Mouse (Mus musculus) MEL (cell line): ENCODE data around the gene Liph. TPM values are rescaled to one million over a fixed set of nuclear protein-coding genes. Genes with fewer than 3 reads are reported as not detected.
"Not testable (repeated sequence)": the region's sequence is repeated elsewhere in the genome, so short reads cannot be mapped to it uniquely, and the experiment has no call there.

Experiments
- DNase-seq: peaks from one replicate; pipeline ENCODE4 v3.0.0; 2011; ENCODE audit warnings: low read depth, low spot score
- H3K27ac ChIP-seq: 2 replicates; pipeline ENCODE4 v1.5.1; 2012; ENCODE audit warnings: low read depth, mild to moderate bottlenecking, control low read depth, low read length, moderate library complexity; ENCODE audit not compliant: control insufficient read depth
- H3K27me3 ChIP-seq, 2 experiments: fragments of 150-350 bp in 1 of 2; sonication (generic) in 1 of 2; 2 replicates each; pipeline ENCODE4 v1.6.1; 2012; ENCODE audit warnings: low read length in 2 of 2, mild to moderate bottlenecking in 2 of 2, improper control_type of control experiment in 1 of 2, moderate library complexity in 1 of 2; ENCODE audit not compliant: insufficient read depth in 2 of 2, control insufficient read depth in 1 of 2
- H3K36me3 ChIP-seq, 2 experiments: 2 replicates each; pipeline ENCODE4 v1.6.1; 2012 to 2014; ENCODE audit warnings: low read length in 2 of 2, improper control_type of control experiment in 1 of 2, inconsistent platforms in 1 of 2, mild to moderate bottlenecking in 1 of 2; ENCODE audit not compliant: insufficient read depth in 2 of 2, control insufficient read depth in 1 of 2
- H3K4me1 ChIP-seq, 2 experiments: fragments of 150-350 bp in 1 of 2; sonication (generic) in 1 of 2; 2 replicates each; pipeline ENCODE4 v1.6.1; 2012; ENCODE audit warnings: low read length in 2 of 2, improper control_type of control experiment in 1 of 2, mild to moderate bottlenecking in 1 of 2; ENCODE audit not compliant: insufficient read depth in 2 of 2, control insufficient read depth in 1 of 2
- H3K4me3 ChIP-seq, 2 experiments: fragments of 150-350 bp in 1 of 2; sonication (generic) in 1 of 2; 2 replicates each; pipeline ENCODE4 v1.5.1; 2012; ENCODE audit warnings: low read depth in 2 of 2, low read length in 2 of 2, mild to moderate bottlenecking in 2 of 2, moderate library complexity in 2 of 2, control low read depth in 1 of 2, improper control_type of control experiment in 1 of 2; ENCODE audit not compliant: control insufficient read depth in 1 of 2, insufficient read depth in 1 of 2
- H3K79me2 ChIP-seq: 2 replicates; pipeline ENCODE4 v1.6.1; 2012; ENCODE audit warnings: mild to moderate bottlenecking, low read length, moderate library complexity; ENCODE audit not compliant: control insufficient read depth, poor library complexity, insufficient read depth
- H3K9ac ChIP-seq: 2 replicates; pipeline ENCODE4 v1.6.1; 2012; ENCODE audit warnings: low read depth, mild to moderate bottlenecking, control low read depth, low read length, moderate library complexity; ENCODE audit not compliant: control insufficient read depth, poor library complexity, severe bottlenecking
- H3K9me3 ChIP-seq: fragments of 150-350 bp; sonication (generic); replicated peaks from 2 replicates; pipeline ENCODE4 v1.6.1; 2012; ENCODE audit warnings: mild to moderate bottlenecking, low read length, improper control_type of control experiment, moderate library complexity; ENCODE audit not compliant: insufficient read depth
- CHD1 ChIP-seq: IDR thresholded peaks from 2 replicates; pipeline ENCODE4 v1.6.1; 2012; ENCODE audit warnings: low read depth, mild to moderate bottlenecking, inconsistent platforms, low read length, improper control_type of control experiment
- CTCF ChIP-seq, 3 experiments: IDR thresholded peaks in 2 of 3; conservative IDR thresholded peaks in 1 of 3; 2 replicates each; pipeline ENCODE4 v1.5.1; 2011 to 2012; ENCODE audit warnings: low read length in 3 of 3, low read depth in 2 of 3, mild to moderate bottlenecking in 2 of 3, improper control_type of control experiment in 1 of 3, inconsistent platforms in 1 of 3, mixed read lengths in 1 of 3, moderate library complexity in 1 of 3; ENCODE audit not compliant: control insufficient read depth in 1 of 3, insufficient read depth in 1 of 3, poor library complexity in 1 of 3, severe bottlenecking in 1 of 3
- E2F4 ChIP-seq: IDR thresholded peaks from 2 replicates; pipeline ENCODE4 v1.6.1; 2011; ENCODE audit warnings: low read depth, low read length, improper control_type of control experiment, borderline replicate concordance
- EP300 ChIP-seq, 2 experiments: IDR thresholded peaks; 2 replicates each; pipeline ENCODE4 v1.6.1; 2011; ENCODE audit warnings: improper control_type of control experiment in 2 of 2, low read length in 2 of 2, low read depth in 1 of 2, mild to moderate bottlenecking in 1 of 2
- GABPA ChIP-seq: IDR thresholded peaks from 2 replicates; pipeline ENCODE4 v1.6.1; 2012; ENCODE audit warnings: low read depth, mild to moderate bottlenecking, inconsistent platforms, low read length, improper control_type of control experiment, moderate library complexity
- GATA1 ChIP-seq: IDR thresholded peaks from 2 replicates; pipeline ENCODE4 v1.6.1; 2011; ENCODE audit warnings: low read depth, low read length, improper control_type of control experiment
- KAT2A ChIP-seq: conservative IDR thresholded peaks from 2 replicates; pipeline ENCODE4 v1.6.1; 2012; ENCODE audit warnings: low read depth, low read length, improper control_type of control experiment, inconsistent platforms
- MAX ChIP-seq: IDR thresholded peaks from 2 replicates; pipeline ENCODE4 v1.6.1; 2011; ENCODE audit warnings: low read length, improper control_type of control experiment
- MAZ ChIP-seq: IDR thresholded peaks from 2 replicates; pipeline ENCODE4 v1.6.1; 2012; ENCODE audit warnings: low read depth, mild to moderate bottlenecking, inconsistent platforms, low read length, improper control_type of control experiment
- MXI1 ChIP-seq: IDR thresholded peaks from 2 replicates; pipeline ENCODE4 v1.6.1; 2011; ENCODE audit warnings: mild to moderate bottlenecking, low read depth, low read length, improper control_type of control experiment
- NRF1 ChIP-seq: IDR thresholded peaks from 2 replicates; pipeline ENCODE4 v1.6.1; 2014; ENCODE audit warnings: low read depth, mild to moderate bottlenecking, inconsistent platforms, low read length, improper control_type of control experiment, moderate library complexity; ENCODE audit not compliant: poor library complexity, insufficient read depth, severe bottlenecking
- POLR2AphosphoS2 ChIP-seq: IDR thresholded peaks from 2 replicates; pipeline ENCODE4 v1.6.1; 2011; ENCODE audit warnings: low read length, improper control_type of control experiment
- POLR2AphosphoS5 ChIP-seq: IDR thresholded peaks from 2 replicates; pipeline ENCODE4 v1.6.1; 2012; ENCODE audit warnings: low read depth, borderline replicate concordance, mild to moderate bottlenecking, inconsistent platforms, low read length, moderate library complexity, mixed read lengths
- RAD21 ChIP-seq: IDR thresholded peaks from 2 replicates; pipeline ENCODE4 v1.6.1; 2011; ENCODE audit warnings: mild to moderate bottlenecking, low read depth, low read length, improper control_type of control experiment
- RCOR1 ChIP-seq: IDR thresholded peaks from 2 replicates; pipeline ENCODE4 v1.6.1; 2012; ENCODE audit warnings: low read depth, mild to moderate bottlenecking, inconsistent platforms, low read length, improper control_type of control experiment
- SIN3A ChIP-seq: IDR thresholded peaks from 2 replicates; pipeline ENCODE4 v1.6.1; 2012; ENCODE audit warnings: low read length, improper control_type of control experiment, inconsistent platforms
- SMC3 ChIP-seq: IDR thresholded peaks from 2 replicates; pipeline ENCODE4 v1.6.1; 2011; ENCODE audit warnings: low read depth, low read length, improper control_type of control experiment
- TBP ChIP-seq: IDR thresholded peaks from 2 replicates; pipeline ENCODE4 v1.8.0; 2011; ENCODE audit warnings: low read depth, low read length, improper control_type of control experiment
- TCF12 ChIP-seq: IDR thresholded peaks from 2 replicates; pipeline ENCODE4 v1.6.1; 2014; ENCODE audit warnings: low read depth, mild to moderate bottlenecking, inconsistent platforms, low read length, improper control_type of control experiment, moderate library complexity
- UBTF ChIP-seq: IDR thresholded peaks from 2 replicates; pipeline ENCODE4 v1.6.1; 2012; ENCODE audit warnings: low read depth, mild to moderate bottlenecking, inconsistent platforms, low read length, improper control_type of control experiment, moderate library complexity, borderline replicate concordance; ENCODE audit not compliant: insufficient read depth
- polyA plus RNA-seq, 2 experiments: library from polyadenylated mRNA; stranded (reverse) in 1 of 2; unstranded in 1 of 2; fragments of >175 nt in 1 of 2; fragments of >200 nt in 1 of 2; gene quantifications; 2 replicates each; pipeline versions ENCODE4 v1.2.1 to v1.2.4; 2012; ENCODE audit warnings: low replicate concordance in 2 of 2, low read depth in 1 of 2; ENCODE audit not compliant: insufficient read length in 2 of 2, insufficient read depth in 1 of 2, missing spikeins in 1 of 2
- total RNA-seq: library from RNA; depleted of rRNA; stranded (reverse); fragments of 300-350 nt; gene quantifications from 2 replicates; pipeline ENCODE4 v1.2.3, GENCODE M21; 2012

Gene Liph
- total and polyA plus RNA-seq, 3 experiments = not detected

DNA sequence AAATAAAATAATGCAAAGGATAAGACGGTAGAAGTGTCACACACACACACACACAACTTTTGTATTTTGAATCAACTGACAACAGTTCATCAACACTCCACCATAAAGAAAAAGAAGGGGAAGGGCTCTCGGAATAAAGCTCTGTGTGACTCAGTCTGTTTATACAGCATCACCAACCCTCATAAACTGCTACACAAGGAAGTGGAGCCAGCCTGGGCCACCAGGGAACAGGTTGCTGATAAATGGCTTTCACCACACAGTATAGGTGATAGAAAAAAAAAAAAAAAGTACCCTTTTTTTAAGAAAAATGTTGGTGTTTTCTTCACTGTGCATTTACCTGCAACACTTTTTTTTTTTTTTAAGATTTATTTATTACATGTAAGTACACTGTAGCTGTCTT lies 3.7 kb downstream of the Liph start:
- Histone ChIP-seq H3K4me3 (no peak overlapping the region), H3K9ac (no peak overlapping the region), H3K79me2 (no peaks in the 10 kb centered on the region), H3K4me1 (peaks cover under 1 to 5% of the 10 kb centered on the region in 2 experiments), H3K27ac (no peak overlapping the region), H3K27me3 (peaks cover 0 to under 1% of the 10 kb centered on the region in 2 experiments; a peak in 1 of 4 replicates), H3K36me3 (peaks cover 0 to 7% of the 10 kb centered on the region in 2 experiments; a peak in 2 of 4 replicates), H3K9me3 (no peaks in the 10 kb centered on the region)
- DNase-seq = no peak
- TF ChIP-seq KAT2A = no peak

DNA sequence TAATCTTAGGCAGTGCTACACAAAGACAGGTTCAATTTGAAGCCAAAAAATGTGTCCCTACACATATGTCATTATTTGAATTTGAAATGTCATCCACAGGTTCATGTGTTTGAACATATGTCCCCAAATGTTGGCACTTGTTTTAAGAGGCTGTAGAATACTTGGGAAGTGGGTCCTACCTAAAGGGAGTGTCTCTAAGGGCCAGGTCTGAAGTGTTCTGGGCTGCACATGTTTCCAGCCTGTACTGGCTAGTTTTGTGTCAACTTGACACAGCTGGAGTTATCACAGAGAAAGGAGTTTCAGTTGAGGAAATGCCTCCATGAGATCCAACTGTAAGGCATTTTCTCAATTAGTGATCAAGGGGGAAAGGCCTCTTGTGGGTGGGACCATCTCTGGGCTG lies 4.6 kb downstream of the Liph start:
- H3K27me3 ChIP-seq, H3K4me1 ChIP-seq, H3K79me2 ChIP-seq, DNase-seq, H3K9me3 ChIP-seq, H3K9ac ChIP-seq, H3K36me3 ChIP-seq, H3K27ac ChIP-seq, H3K4me3 ChIP-seq: not testable (repeated sequence)

DNA sequence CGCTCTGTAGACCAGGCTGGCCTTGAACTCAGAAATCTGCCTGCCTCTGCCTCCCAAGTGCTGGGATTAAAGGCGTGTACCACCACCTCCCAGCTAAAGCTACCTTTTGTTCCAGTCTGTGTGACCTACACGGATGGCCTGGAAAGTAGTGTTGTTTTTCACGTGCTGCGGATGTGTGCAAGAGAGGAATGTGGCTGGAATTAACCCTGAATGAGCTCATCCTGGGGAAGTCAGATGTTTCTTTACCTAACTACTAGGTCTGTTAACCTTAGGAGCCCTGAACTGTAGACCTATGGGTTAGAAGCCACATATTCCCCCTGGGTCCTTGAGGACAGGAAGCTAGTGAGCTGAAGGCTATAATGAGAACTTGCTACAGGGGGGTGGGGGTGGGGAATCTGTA lies 7.5 kb downstream of the Liph start:
- H3K9me3 ChIP-seq = no peaks in the 10 kb centered on the region
- no peak overlapping the region for H3K27ac ChIP-seq

DNA sequence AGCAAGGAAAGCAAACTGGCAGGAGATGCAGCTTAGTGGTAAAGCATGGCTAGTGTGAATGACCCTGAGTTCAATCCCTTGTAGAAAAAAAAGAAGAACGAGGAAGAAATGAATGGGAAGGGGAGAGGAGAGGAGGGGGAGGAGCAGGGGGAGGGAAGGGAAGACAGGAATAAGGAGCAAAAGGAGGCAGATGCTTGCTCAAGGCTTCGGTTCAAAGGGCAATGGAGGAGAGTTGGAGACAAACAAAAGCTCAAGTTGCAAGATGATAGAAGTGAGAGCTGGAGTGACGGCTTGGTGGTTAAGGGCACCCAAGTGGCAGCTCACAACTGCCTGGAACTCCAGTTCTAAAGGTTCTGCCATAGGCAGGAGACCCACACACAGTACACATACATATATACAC lies 9.3 kb downstream of the Liph start:
- H3K27me3 ChIP-seq = peaks cover 0 to 2% of the 10 kb centered on the region in 2 experiments; a peak in 1 of 4 replicates
- H3K4me3 ChIP-seq = no peak overlapping the region
- H3K4me1 ChIP-seq = no peaks in the 10 kb centered on the region
- no peaks in the 10 kb centered on the region for H3K79me2 ChIP-seq
- H3K36me3 ChIP-seq = no peaks in the 10 kb centered on the region
- no peak overlapping the region for H3K27ac ChIP-seq
- no peak overlapping the region for H3K9ac ChIP-seq
- DNase-seq = no peak
- TF ChIP-seq UBTF = no peak
- no peak for TF ChIP-seq MXI1
- TF ChIP-seq MAZ = no peak
- no peak for TF ChIP-seq RCOR1
- TF ChIP-seq NRF1 = no peak
- TF ChIP-seq POLR2AphosphoS2 = no peak
- TF ChIP-seq POLR2AphosphoS5 = no peak
- TF ChIP-seq RAD21 = no peak
- no peak for TF ChIP-seq CHD1
- no peak for TF ChIP-seq EP300 (IDR thresholded peaks at IDR 0.05; ENCODE audit: low read depth in 1 of 2, low read length in 2 of 2)
- TF ChIP-seq GATA1 = no peak
- TF ChIP-seq TCF12 = no peak
- no peak for TF ChIP-seq SIN3A
- no peaks in the 10 kb centered on the region for H3K9me3 ChIP-seq

More for the DNA sequence above, 7.5 kb downstream of the Liph start:
- no peak for DNase-seq
- Histone ChIP-seq H3K27me3 (peaks cover 0 to 2% of the 10 kb centered on the region in 2 experiments; a peak in 1 of 4 replicates), H3K79me2 (no peaks in the 10 kb centered on the region), H3K9ac (no peak overlapping the region), H3K36me3 (no peaks in the 10 kb centered on the region), H3K4me1 (no peaks in the 10 kb centered on the region), H3K4me3 (no peak overlapping the region)
- TF ChIP-seq GABPA (no peak), SMC3 (no peak), TBP (no peak), POLR2AphosphoS5 (no peak), KAT2A (no peak), CTCF (IDR thresholded peaks at IDR 0.05 in 2 of 3, conservative IDR thresholded peaks at IDR 0.05 in 1 of 3; ENCODE audit: control insufficient read depth in 1 of 3, insufficient read depth in 1 of 3, low read depth in 2 of 3, low read length in 3 of 3, poor library complexity in 1 of 3, severe bottlenecking in 1 of 3) (no peak), NRF1 (no peak), E2F4 (no peak), MAZ (no peak), CHD1 (no peak), MAX (no peak)
